Mouse (Mus musculus) embryonic facial prominence, embryonic 15.5 days (tissue): ENCODE data around the gene Ubl5. TPM values are rescaled to one million over a fixed set of nuclear protein-coding genes. Genes with fewer than 3 reads are reported as not detected.
"Not testable (repeated sequence)": the region's sequence is repeated elsewhere in the genome, so short reads cannot be mapped to it uniquely, and the experiment has no call there.

Experiments
- ATAC-seq: fragments of 200-750 bp; cut with Nextera tagmentation; 2 replicates; pipeline ENCODE4 v1.8.0; 2017; ENCODE audit warnings: low read depth, moderate TSS enrichment; ENCODE audit not compliant: insufficient number of reproducible peaks, low FRiP score, low TSS enrichment
- H3K27ac ChIP-seq: fragments of 300-500 bp; sonication (generic); replicated peaks from 2 replicates; pipeline ENCODE4 v1.5.1; 2015; ENCODE audit warnings: mild to moderate bottlenecking, inconsistent platforms
- H3K27me3 ChIP-seq: fragments of 300-500 bp; sonication (generic); 2 replicates; pipeline ENCODE4 v1.6.1; 2015; ENCODE audit warnings: inconsistent platforms
- H3K36me3 ChIP-seq: fragments of 300-500 bp; sonication (generic); 2 replicates; pipeline ENCODE4 v1.6.1; 2015; ENCODE audit warnings: mild to moderate bottlenecking, inconsistent platforms
- H3K4me1 ChIP-seq: fragments of 300-500 bp; sonication (generic); 2 replicates; pipeline ENCODE4 v1.6.1; 2015; ENCODE audit warnings: inconsistent platforms
- H3K4me2 ChIP-seq: fragments of 300-500 bp; sonication (generic); replicated peaks from 2 replicates; pipeline ENCODE4 v1.6.1; 2015; ENCODE audit warnings: mild to moderate bottlenecking, inconsistent platforms
- H3K4me3 ChIP-seq: fragments of 300-500 bp; sonication (generic); replicated peaks from 2 replicates; pipeline ENCODE4 v1.5.1; 2015; ENCODE audit warnings: mild to moderate bottlenecking, inconsistent platforms
- H3K9ac ChIP-seq: fragments of 300-500 bp; sonication (generic); 2 replicates; pipeline ENCODE4 v1.6.1; 2015; ENCODE audit warnings: inconsistent platforms
- H3K9me3 ChIP-seq: fragments of 300-500 bp; sonication (generic); replicated peaks from 2 replicates; pipeline ENCODE4 v1.6.1; 2016; ENCODE audit warnings: inconsistent platforms
- WGBS: fragments of 180-500 bp; shearing (Covaris S2); methylation state at CpG from one replicate; pipeline ENCODE4 v1.1.7; 2015; 5-methylcytosine and 5-hydroxymethylcytosine counted together
- polyA plus RNA-seq: library from polyadenylated mRNA; unstranded; fragments of >200 nt; fragmentation: Nextera tagmentation; extraction: Ambion mirVana; gene quantifications from 2 replicates; pipeline ENCODE4 v1.2.1, GENCODE M21; 2015

Ubl5 gene
- polyA plus RNA-seq, 1 experiment from 2014 or later = 416 TPM

DNA sequence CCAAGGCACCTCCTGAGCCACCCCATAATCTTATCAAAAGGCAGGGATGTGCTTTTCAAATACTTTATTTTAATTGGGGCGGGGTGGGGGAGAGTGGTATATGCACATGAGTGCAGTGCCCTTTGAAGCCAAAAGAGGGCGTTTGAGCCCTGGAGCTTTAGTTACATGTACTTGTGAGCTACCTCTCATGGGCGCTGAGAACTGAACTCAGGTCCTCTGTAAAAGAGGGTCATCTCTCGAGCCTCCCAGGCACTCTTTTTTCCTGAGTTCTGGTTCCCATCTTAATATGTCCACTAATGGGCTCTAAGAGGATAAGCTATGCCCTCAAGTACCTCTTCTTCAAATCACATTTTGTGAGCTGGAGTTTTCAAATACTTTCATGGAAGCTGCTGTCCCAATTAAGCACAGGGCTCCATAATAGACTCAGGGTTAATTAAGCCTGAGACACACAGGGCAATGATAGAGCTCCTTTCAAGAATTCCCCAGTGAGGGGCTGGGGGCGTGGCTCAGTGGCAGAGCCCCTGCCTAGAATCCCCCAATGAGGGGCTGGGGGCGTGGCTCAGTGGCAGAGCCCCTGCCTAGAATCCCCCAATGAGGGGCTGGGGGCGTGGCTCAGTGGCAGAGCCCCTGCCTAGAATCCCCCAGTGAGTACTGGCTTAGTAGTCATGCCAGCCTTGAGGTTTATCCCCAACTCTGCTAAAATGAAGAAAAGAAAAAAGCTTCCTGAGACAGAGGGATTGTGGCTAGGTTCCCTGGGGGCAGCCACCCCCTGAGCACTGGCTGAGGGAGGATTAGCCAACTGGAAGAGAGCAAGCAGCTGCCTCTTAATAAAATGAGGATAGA, 39.1 kb downstream of the Ubl5 start:
- Histone ChIP-seq H3K27me3 (no peaks in the 10 kb centered on the region), H3K9me3 (no peaks in the 10 kb centered on the region), H3K4me1 (no peaks in the 10 kb centered on the region; the same call in 1 of the 2 replicates), H3K36me3 (no peaks in the 10 kb centered on the region), H3K4me3 (no peak overlapping the region), H3K4me2 (no peak overlapping the region), H3K27ac (no peak overlapping the region), H3K9ac (no peak overlapping the region)
- peak; percentile 67 for ATAC-seq
- 40% methylated on average over 7 of the region's 7 CpGs for WGBS

DNA sequence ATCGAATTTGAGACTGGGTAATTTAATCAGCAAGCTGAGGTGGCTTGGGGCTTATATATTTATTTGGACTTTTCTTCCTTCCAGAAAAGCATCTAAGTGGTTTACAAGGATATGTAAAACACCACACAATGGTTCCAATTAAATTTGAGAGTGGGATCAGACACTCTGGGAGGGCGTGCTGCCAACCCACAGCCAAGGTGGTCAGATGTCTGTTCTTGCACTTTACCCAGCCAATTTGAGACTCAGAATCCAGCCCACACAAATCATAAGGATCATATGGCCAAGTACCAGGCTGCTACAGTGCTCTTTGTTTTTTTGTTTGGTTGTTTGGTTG, 39.7 kb downstream of the Ubl5 start:
- Histone ChIP-seq H3K9me3 (no peaks in the 10 kb centered on the region), H3K27me3 (no peaks in the 10 kb centered on the region), H3K4me2 (no peak overlapping the region), H3K36me3 (no peaks in the 10 kb centered on the region), H3K4me1 (no peaks in the 10 kb centered on the region; the same call in 1 of the 2 replicates), H3K4me3 (no peak overlapping the region), H3K27ac (0 out of 2 replicates have a peak overlapping the region, but pooled peaks have one; percentile 1), H3K9ac (no peak overlapping the region)
- 26% methylated on average over 2 of the region's 2 CpGs for WGBS
- 0 out of 2 replicates have a peak, but pooled peaks have one; percentile 37 for ATAC-seq

DNA sequence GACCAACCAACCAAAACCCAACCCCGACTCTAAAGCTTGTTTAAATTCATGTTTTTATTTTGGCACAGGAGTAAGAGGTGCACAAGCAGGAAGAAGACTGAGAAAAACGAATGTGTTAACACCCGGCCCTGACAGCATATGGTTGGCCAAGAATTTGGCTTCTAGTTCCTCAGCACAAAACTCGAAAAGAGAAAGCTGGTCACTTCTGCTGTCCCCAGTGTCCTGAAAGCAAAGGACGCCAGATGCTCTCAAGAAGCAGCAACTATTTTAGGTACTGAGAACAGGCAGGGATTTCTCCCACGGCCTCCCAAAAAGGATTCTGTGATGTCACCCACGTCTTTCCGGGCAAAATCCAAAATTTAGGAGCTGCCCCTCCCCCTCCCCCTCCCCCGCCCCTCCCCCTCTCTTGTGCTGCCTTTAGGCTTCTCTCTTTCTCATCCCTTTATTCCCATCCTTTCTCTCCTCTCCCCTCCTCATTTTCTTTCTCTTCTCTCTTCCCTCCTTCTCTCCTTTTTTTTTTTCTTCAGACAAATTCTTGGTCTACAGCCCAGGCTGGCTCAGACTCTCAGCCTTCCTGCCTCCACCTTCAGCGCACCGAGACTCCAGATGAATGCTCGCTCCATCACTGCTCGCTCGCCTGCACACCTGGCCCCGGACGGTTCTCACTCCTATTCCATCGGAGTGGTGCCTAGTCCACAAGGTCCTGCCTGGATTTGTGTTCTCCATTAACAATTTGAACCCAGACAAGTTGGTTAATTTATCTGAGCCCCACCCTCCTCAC, 42.6 kb downstream of the Ubl5 start:
- Histone ChIP-seq H3K4me3 (no peak overlapping the region), H3K9me3 (no peaks in the 10 kb centered on the region), H3K27ac (no peak overlapping the region), H3K4me1 (no peaks in the 10 kb centered on the region; the same call in 1 of the 2 replicates), H3K4me2 (no peak overlapping the region), H3K36me3 (no peaks in the 10 kb centered on the region), H3K27me3 (no peaks in the 10 kb centered on the region), H3K9ac (no peak overlapping the region)
- 48% methylated on average over 17 of the region's 17 CpGs for WGBS
- ATAC-seq = no peak

DNA sequence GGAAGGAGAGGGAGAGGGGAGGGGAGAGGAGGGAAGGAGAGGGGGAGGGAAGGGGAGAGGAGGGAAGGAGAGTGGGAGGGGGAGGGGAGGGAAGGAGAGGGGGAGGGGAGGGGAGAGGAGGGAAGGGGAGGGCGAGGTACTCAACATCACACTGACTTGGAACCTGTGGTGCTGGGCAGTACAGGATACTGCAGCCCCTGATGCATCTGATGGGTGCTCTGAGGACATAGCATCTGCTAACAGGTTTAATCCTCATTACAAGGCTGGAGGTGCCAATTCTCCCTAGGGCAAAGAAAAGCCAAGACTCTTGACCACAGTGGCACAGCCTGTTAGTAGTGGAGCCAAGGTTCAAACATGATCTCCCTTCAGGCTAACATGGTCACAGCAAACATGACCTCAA, 46.7 kb downstream of the Ubl5 start:
- ATAC-seq = no peak
- 60% methylated on average over 1 of the region's 1 CpGs for WGBS
- no peaks in the 10 kb centered on the region for H3K9me3 ChIP-seq
- H3K27me3 ChIP-seq = no peaks in the 10 kb centered on the region; the same call in 1 of the 2 replicates
- no peak overlapping the region for H3K27ac ChIP-seq
- H3K4me1 ChIP-seq = 0 out of 2 replicates have a peak, but pooled peaks cover under 1% of the 10 kb centered on the region
- no peak overlapping the region for H3K4me2 ChIP-seq
- H3K9ac ChIP-seq = no peak overlapping the region
- H3K4me3 ChIP-seq = no peak overlapping the region
- no peaks in the 10 kb centered on the region for H3K36me3 ChIP-seq

DNA sequence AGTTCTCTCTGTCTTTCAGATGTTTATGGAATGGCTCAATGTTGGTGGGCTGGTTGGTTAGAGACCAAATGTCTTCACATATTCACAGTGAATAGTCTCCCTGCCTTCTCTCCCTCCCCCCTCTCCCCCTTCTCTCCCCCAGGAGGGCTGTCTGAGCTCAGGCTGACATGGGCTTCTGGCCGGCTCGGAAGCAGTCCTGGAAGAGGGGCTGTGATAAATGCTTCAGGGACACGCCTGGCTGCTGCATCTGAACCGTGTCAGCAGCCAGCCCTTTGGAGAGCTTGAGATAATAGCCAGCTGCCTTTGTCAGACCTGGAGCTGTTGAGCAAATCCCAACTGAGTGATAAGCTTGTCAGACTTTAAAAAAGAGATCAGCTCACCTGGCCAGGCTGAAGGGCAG, 47.2 kb downstream of the Ubl5 start:
- ATAC-seq = no peak
- Histone ChIP-seq H3K9ac (no peak overlapping the region), H3K27me3 (peaks cover under 1% of the 10 kb centered on the region; the same call in 1 of the 2 replicates), H3K9me3 (no peaks in the 10 kb centered on the region), H3K4me3 (no peak overlapping the region), H3K4me2 (no peak overlapping the region), H3K4me1 (peaks cover 6% of the 10 kb centered on the region; the same call in 1 of the 2 replicates), H3K27ac (no peak overlapping the region), H3K36me3 (no peaks in the 10 kb centered on the region)
- WGBS = 6% methylated on average over 4 of the region's 4 CpGs

DNA sequence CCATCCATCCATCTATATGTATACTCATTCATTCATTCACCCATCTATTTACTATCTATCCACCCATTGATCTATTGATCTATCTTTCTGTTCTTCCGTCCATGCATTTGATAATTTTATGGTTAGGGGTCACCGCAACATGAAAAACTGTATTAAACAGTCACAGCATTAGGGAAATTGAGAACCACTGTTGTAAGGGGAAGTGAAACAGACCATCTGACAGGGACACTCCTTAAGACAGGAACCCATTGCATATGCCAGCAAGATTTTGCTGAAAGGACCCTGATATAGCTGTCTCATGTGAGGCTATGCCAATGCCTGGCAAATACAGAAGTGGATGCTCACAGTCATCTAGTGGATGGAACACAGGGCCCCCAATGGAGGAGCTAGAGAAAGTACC, 47.8 kb downstream of the Ubl5 start:
- not testable (repeated sequence) for H3K4me1 ChIP-seq, H3K4me3 ChIP-seq, H3K36me3 ChIP-seq, H3K4me2 ChIP-seq, H3K27me3 ChIP-seq, H3K9me3 ChIP-seq, H3K9ac ChIP-seq, ATAC-seq, H3K27ac ChIP-seq
- 88% methylated on average over 2 of the region's 2 CpGs for WGBS

DNA sequence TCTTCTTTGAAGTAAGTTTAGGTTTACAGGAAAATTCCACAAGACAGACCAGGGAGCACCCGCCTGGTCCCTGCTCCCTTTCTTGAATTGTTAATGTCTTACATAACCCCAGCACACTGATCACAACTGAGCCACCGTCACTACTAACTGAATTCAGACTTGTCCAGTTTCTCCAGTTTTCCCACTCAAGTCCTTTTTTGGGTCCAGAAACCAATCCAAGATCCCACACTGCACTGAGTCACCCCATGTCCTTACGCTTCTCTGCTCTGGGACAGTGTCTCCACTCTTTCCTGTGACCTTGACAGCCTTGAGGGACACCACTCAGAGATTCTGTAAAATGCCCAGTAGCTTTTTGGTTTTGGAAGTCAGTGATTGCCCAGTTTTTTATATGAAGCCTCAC, 50.2 kb downstream of the Ubl5 start:
- no peaks in the 10 kb centered on the region for H3K9me3 ChIP-seq
- no peaks in the 10 kb centered on the region for H3K36me3 ChIP-seq
- H3K4me3 ChIP-seq = no peak overlapping the region
- WGBS = 81% methylated on average over 3 of the region's 3 CpGs
- H3K27ac ChIP-seq = no peak overlapping the region
- H3K4me2 ChIP-seq = no peak overlapping the region
- no peak overlapping the region for H3K9ac ChIP-seq
- ATAC-seq = no peak
- H3K4me1 ChIP-seq = peaks cover 7% of the 10 kb centered on the region; the same call in 1 of the 2 replicates
- peaks cover 8% of the 10 kb centered on the region; the same call in 1 of the 2 replicates for H3K27me3 ChIP-seq

DNA sequence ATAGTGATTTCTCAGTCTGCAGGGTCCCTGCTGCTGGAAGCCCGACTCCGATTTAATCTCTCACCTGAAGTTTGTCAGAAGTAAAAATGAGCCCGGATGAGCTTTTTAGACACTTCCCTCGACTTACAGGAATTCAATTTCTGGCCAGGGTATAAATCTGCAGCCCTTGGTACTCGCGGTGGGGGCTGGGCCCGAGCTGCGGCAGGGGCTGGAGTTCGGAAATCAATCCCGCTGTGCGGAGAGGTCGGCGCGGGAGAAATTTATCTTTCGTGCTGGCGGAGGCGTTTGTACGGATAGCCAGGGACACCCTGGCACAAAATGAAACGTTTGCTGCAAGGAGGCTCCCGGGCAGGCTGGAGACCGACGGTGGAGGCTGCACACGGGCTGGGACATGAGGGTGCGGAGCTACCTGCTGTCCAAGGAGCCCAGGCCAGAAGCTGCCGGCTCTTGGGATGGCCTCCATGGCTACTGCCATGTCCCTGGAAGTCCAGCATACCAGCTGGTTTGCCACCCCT, 52.1 kb downstream of the Ubl5 start:
- Histone ChIP-seq H3K4me1 (peaks cover 7% of the 10 kb centered on the region; the same call in 1 of the 2 replicates), H3K36me3 (no peaks in the 10 kb centered on the region), H3K4me3 (peak overlapping the region; percentile 31), H3K9me3 (no peaks in the 10 kb centered on the region), H3K9ac (no peak overlapping the region), H3K27ac (no peak overlapping the region), H3K4me2 (peak overlapping the region; percentile 44), H3K27me3 (peaks cover 8% of the 10 kb centered on the region; the same call in 1 of the 2 replicates)
- WGBS = 5% methylated on average over 25 of the region's 25 CpGs
- ATAC-seq = no peak

DNA sequence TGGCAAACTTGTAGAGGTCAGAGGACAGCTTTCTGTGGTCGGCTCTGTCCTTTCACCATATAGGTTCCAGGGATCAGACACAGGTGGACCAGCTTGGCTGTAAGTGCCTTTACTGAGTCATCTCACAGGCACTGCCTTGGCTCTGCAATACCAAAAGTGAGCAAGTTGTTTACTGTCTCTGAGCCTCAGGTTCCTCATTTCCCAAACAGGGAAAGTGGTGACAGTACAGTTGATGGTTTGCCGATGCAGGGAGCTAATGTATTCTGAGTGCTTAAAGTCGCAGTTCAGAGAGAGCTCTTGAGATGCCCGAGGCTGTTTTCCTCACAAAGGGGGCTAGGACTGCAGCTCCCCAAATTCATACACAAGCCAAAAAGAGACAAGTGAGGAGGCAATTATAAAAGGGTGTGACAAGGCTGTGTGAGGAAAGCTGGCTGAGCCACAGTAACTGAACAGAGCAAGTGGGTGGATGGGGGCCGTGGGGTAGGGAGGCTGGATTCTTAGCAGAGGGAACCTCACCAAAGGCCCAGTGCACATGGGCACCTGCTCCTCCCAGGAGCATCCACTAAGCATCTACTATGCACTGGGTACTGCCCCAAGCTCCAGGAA, 53.5 kb downstream of the Ubl5 start:
- no peak overlapping the region for H3K4me3 ChIP-seq
- ATAC-seq = no peak
- H3K9me3 ChIP-seq = no peaks in the 10 kb centered on the region
- H3K4me1 ChIP-seq = peaks cover 7% of the 10 kb centered on the region; the same call in 1 of the 2 replicates
- H3K27ac ChIP-seq = no peak overlapping the region
- no peak overlapping the region for H3K9ac ChIP-seq
- H3K4me2 ChIP-seq = no peak overlapping the region
- 56% methylated on average over 5 of the region's 5 CpGs for WGBS
- peaks cover 8% of the 10 kb centered on the region; the same call in 1 of the 2 replicates for H3K27me3 ChIP-seq
- no peaks in the 10 kb centered on the region for H3K36me3 ChIP-seq
